Mouse (Mus musculus) testis, adult 2 months (tissue): ENCODE data around the gene Srf.

Experiments used
- CTCF ChIP-seq: fragments of 200-500 bp; IDR thresholded peaks from 2 replicates; pipeline ENCODE4 v1.5.1; 2012; ENCODE audit warnings: low read depth, mild to moderate bottlenecking, inconsistent platforms, low read length, moderate library complexity; ENCODE audit not compliant: control insufficient read depth, insufficient read depth, insufficient replicate concordance
- POLR2A ChIP-seq: fragments of 200-500 bp; IDR thresholded peaks from 2 replicates; pipeline ENCODE4 v1.6.1; 2012; ENCODE audit warnings: low read depth, mild to moderate bottlenecking, inconsistent platforms, low read length, moderate library complexity; ENCODE audit not compliant: control insufficient read depth

GRCm38 (mm10) chr17:46503847-46504638, 51.9 kb downstream of the Srf start:
- TF ChIP-seq POLR2A: no peak
- no peak for TF ChIP-seq CTCF
